Mouse (Mus musculus): ENCODE results near the gene Olfr478.
"Not testable (repeated sequence)": the region's sequence is repeated elsewhere in the genome, so short reads cannot be mapped to it uniquely, and the experiment has no call there.

Olfr478 gene

DNA sequence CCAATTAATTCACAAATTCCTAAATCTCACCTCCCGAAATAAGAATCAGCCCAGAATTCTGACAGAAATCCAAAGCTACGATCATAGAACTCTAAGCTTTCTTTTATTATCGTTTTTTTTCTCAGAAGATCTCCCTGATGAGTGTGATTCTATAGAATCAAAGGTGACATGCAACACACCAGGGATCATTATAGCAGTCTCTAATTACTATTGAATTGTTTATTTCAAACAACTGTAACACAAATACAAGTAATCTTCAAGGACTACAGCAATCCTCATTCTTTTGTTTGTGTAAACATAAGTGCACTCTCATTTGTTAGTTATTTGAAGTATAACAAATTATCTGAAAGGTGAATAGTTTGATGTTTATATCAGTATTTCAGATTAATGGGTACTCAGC is at the start of gene Olfr478:
Olfr478 (minus strand) TSS at position 101 of the 400 bp plus-strand sequence.
- no peak for DNase-seq (ENCODE audit: low spot score in 2 of 2)

- DNase-seq (ENCODE audit: low spot score in 2 of 2) = no peak
These were observed 45.8 kb upstream of the Olfr478 start, which contains the start of gene Olfr481 for GRCm38 (mm10) chr7:108079555-108079954. Olfr481 (plus strand) TSS chr7:108079855.

DNA sequence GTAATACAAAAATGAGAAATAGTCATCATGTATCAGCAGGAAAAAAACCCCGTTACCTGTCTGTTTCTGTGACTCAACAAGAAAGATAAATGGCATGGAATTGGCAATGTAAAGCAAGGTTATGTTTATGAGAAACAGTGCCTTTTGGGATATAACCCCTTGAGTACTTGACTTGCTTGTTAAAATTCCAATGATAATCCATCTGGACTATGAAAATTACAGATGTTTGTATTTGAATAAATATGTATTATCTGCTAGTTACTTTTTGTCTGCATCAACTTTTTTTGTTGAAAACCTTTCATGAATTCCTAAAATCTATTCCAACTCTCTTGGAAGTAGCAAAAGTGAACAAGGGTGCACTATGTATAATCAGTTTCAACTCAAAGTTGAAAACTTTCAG is 33.5 kb upstream of the Olfr478 start, which contains the start of gene Olfr480:
Olfr480 (minus strand) TSS at position 101 of the 400 bp plus-strand sequence.
- DNase-seq (ENCODE audit: low spot score in 2 of 2) = no peak

- no peak for DNase-seq (ENCODE audit: low spot score in 2 of 2)
These were observed 16.6 kb upstream of the Olfr478 start, which contains the start of gene Olfr479 for GRCm38 (mm10) chr7:108050393-108050792. Olfr479 (plus strand) TSS chr7:108050693.

- not testable (repeated sequence) for DNase-seq (ENCODE audit: low spot score in 2 of 2)
These were observed 19.5 kb downstream of the Olfr478 start for GRCm38 (mm10) chr7:108014256-108014655.

GRCm38 (mm10) chr7:107986393-107986792 is 47.4 kb downstream of the Olfr478 start, which contains the start of gene Olfr477:
Olfr477 (plus strand) TSS chr7:107986693.
- DNase-seq (ENCODE audit: low spot score in 2 of 2) = no peak
